In the genomic region with DNA sequence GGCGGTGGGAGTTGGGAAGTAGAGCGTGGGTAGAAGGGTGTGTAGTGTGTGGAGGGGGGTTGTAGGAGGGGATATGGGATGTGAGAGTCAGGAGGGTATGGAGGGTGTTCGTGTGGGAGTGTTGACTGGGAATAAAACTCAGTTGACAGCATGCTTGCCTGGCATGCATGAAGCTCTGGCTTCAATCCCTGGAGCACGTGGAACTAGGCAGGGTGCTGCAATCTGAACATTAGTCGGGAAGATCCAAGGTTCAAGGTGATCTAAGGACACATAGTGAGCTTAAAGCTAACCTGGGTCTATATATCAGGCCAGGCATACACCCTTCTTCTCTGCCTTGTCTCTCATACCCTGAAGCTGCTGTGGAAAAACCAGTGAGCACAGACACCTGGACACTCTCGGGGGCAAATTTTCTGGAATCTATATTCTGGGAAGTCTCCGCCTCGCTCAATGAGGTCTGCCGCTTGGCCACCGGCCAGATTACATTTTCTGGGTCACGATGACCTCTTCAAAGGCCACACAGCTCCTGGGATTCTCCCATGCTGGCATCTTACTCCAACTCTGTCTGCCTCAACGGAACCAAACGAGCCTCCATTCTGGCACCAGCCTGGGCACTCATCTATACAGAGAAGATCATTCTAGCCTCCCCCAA, we compare ENCODE assay signal across 16 mouse cellular contexts. TPM values are rescaled to one million over a fixed set of nuclear protein-coding genes. Genes with fewer than 3 reads are reported as not detected.
DNase-seq lines count a peak whose midpoint lies in the region; ATAC-seq and TF ChIP-seq lines count a peak whose summit lies in the region.
"Had no signal": no experiment of that assay in that cellular context is flagged by ENCODE, and none has a peak within 500 bp of the region (broad histone marks: within the 10 kb centered on the region; RNA-seq: fewer than 3 reads in every experiment).

No protein-coding gene starts in this region.

- H3K9ac ChIP-seq in liver, postnatal 0 days (replicated peaks), result no peak overlapping the region; the same call in 1 of the 2 replicates
- H3K9ac ChIP-seq in intestine, embryonic 16.5 days (ENCODE audit: low read depth, low read length), result no peak overlapping the region
- H3K9ac ChIP-seq: embryonic facial prominence, embryonic 15.5 days; forebrain, embryonic 13.5 days; liver, embryonic 13.5 days; neural tube, embryonic 13.5 days had no signal

- no peaks in the 10 kb centered on the region for H3K36me3 ChIP-seq in liver, postnatal 0 days (replicated peaks; ENCODE audit: insufficient read depth, low read length)
- H3K36me3 ChIP-seq in intestine, embryonic 16.5 days (ENCODE audit: control insufficient read depth, insufficient read depth, low read length), result no peaks in the 10 kb centered on the region
- H3K36me3 ChIP-seq: embryonic facial prominence, embryonic 15.5 days; liver, embryonic 13.5 days; neural tube, embryonic 13.5 days had no signal

- H3K4me1 ChIP-seq in liver, postnatal 0 days (ENCODE audit: insufficient read depth), result peaks cover 8% of the 10 kb centered on the region; the same call in 1 of the 2 replicates
- peaks cover 10% of the 10 kb centered on the region; the same call in 1 of the 2 replicates for H3K4me1 ChIP-seq in intestine, embryonic 16.5 days (ENCODE audit: control insufficient read depth, insufficient read depth, low read length)

- no peak for TF ChIP-seq EP300 in liver, postnatal 0 days (IDR thresholded peaks at IDR 0.05; ENCODE audit: low read depth)

- no peaks in the 10 kb centered on the region for H3K9me3 ChIP-seq in liver, postnatal 0 days (ENCODE audit: low read length)
- H3K9me3 ChIP-seq in intestine, embryonic 16.5 days (ENCODE audit: control insufficient read depth, low read length), result no peaks in the 10 kb centered on the region
- H3K9me3 ChIP-seq: embryonic facial prominence, embryonic 15.5 days; neural tube, embryonic 13.5 days had no signal

- 64% methylated on average over 13 of the region's 13 CpGs for WGBS in liver, postnatal 0 days (ENCODE audit: insufficient replicate concordance)
- WGBS in intestine, embryonic 16.5 days, result 76% methylated on average over 13 of the region's 13 CpGs

- DNase-seq in cerebellum, postnatal 14 days, result peak; percentile 58 to 67
- DNase-seq in cerebellum, postnatal 4 days (ENCODE audit: low spot score in 2 of 2), result no peak
- peak; percentile 20 for DNase-seq in kidney, adult 18-20 months
- no peak for DNase-seq in kidney, postnatal 10 days
- peak; percentile 75 for DNase-seq in ovary, postnatal 36 days (ENCODE audit: low spot score)
- no peak for DNase-seq in ovary, postnatal 10 days (ENCODE audit: low spot score)
- peak; percentile 68 for DNase-seq in liver, postnatal 0 days
- DNase-seq: liver, embryonic 13.5 days; lung, postnatal 14 days had no signal

- TF ChIP-seq CTCF in liver, postnatal 0 days (IDR thresholded peaks at IDR 0.05; ENCODE audit: low read depth), result no peak

- ATAC-seq in liver, postnatal 0 days, result peak; percentile 86
- no peak for ATAC-seq in intestine, embryonic 16.5 days
- ATAC-seq: activated CD4-positive, CD25-positive, alpha-beta regulatory T cell, adult 4 months; forebrain, embryonic 13.5 days had no signal

- H3K27ac ChIP-seq in liver, postnatal 0 days (ENCODE audit: low read depth), result peak overlapping the region; percentile 76
- H3K27ac ChIP-seq in intestine, embryonic 16.5 days (ENCODE audit: low read length), result no peak overlapping the region
- H3K27ac ChIP-seq: embryonic facial prominence, embryonic 15.5 days; forebrain, embryonic 13.5 days; layer of hippocampus, adult 2 months; liver, embryonic 13.5 days; neural tube, embryonic 13.5 days; stomach, postnatal 0 days had no signal

- no peaks in the 10 kb centered on the region; the same call in 1 of the 2 replicates for H3K27me3 ChIP-seq in liver, postnatal 0 days (ENCODE audit: insufficient read depth, low read length)
- no peaks in the 10 kb centered on the region for H3K27me3 ChIP-seq in intestine, embryonic 16.5 days (replicated peaks; ENCODE audit: control insufficient read depth, insufficient read depth, low read length)
- H3K27me3 ChIP-seq: embryonic facial prominence, embryonic 15.5 days; forebrain, embryonic 13.5 days had no signal

- H3K4me3 ChIP-seq in liver, postnatal 0 days (ENCODE audit: low read depth, low read length), result no peak overlapping the region
- no peak overlapping the region for H3K4me3 ChIP-seq in intestine, embryonic 16.5 days (ENCODE audit: low read length)
- H3K4me3 ChIP-seq: embryonic facial prominence, embryonic 15.5 days; forebrain, embryonic 13.5 days; layer of hippocampus, adult 2 months; liver, embryonic 13.5 days; neural tube, embryonic 13.5 days had no signal

- no peak overlapping the region for H3K4me2 ChIP-seq in liver, postnatal 0 days (ENCODE audit: low read depth, low read length)
- no peak overlapping the region for H3K4me2 ChIP-seq in intestine, embryonic 16.5 days (ENCODE audit: low read depth, low read length)
- H3K4me2 ChIP-seq: embryonic facial prominence, embryonic 15.5 days; forebrain, embryonic 13.5 days; liver, embryonic 13.5 days; neural tube, embryonic 13.5 days had no signal

RNA-seq across cellular contexts. Expression of a gene that starts 14.6 kb away (rescaled TPM):
- polyA plus RNA-seq in liver, postnatal 0 days (2015; fragmentation: Nextera tagmentation; extraction: Ambion mirVana), result 19.0 and 20.8 TPM in 2 replicates
- polyA plus RNA-seq in intestine, embryonic 16.5 days (2015; fragmentation: Nextera tagmentation; extraction: Ambion mirVana), result 51.0 and 56.3 TPM in 2 replicates

RNA-seq across cellular contexts. Expression of a gene that starts 14.6 kb away (rescaled TPM):
- polyA plus RNA-seq in liver, postnatal 0 days (2015; fragmentation: Nextera tagmentation; extraction: Ambion mirVana), result 9.2 and 9.4 TPM in 2 replicates
- 12.6 and 13.2 TPM in 2 replicates for polyA plus RNA-seq in intestine, embryonic 16.5 days (2015; fragmentation: Nextera tagmentation; extraction: Ambion mirVana)

RNA-seq across cellular contexts. Expression of a gene that starts 21.4 kb away (rescaled TPM):
- 0.12 and 0.22 TPM in 2 replicates for polyA plus RNA-seq in liver, postnatal 0 days (2015; fragmentation: Nextera tagmentation; extraction: Ambion mirVana)
- 3.9 and 4.2 TPM in 2 replicates for polyA plus RNA-seq in intestine, embryonic 16.5 days (2015; fragmentation: Nextera tagmentation; extraction: Ambion mirVana)

RNA-seq across cellular contexts. Expression of a gene that starts 36.0 kb away (rescaled TPM):
- polyA plus RNA-seq in liver, postnatal 0 days (2015; fragmentation: Nextera tagmentation; extraction: Ambion mirVana), result 1.4 and 1.5 TPM in 2 replicates
- polyA plus RNA-seq in intestine, embryonic 16.5 days (2015; fragmentation: Nextera tagmentation; extraction: Ambion mirVana), result 0.86 and 0.87 TPM in 2 replicates

RNA-seq across cellular contexts. Expression of a gene that starts 36.8 kb away (rescaled TPM):
- polyA plus RNA-seq in liver, postnatal 0 days (2015; fragmentation: Nextera tagmentation; extraction: Ambion mirVana), result 1.6 and 3.4 TPM in 2 replicates
- polyA plus RNA-seq in intestine, embryonic 16.5 days (2015; fragmentation: Nextera tagmentation; extraction: Ambion mirVana), result 9.2 and 10.1 TPM in 2 replicates
- polyA plus RNA-seq: activated CD4-positive, CD25-positive, alpha-beta regulatory T cell, adult 4 months had no signal

Comparison
In these comparisons a context has a peak if more than half of its experiments do, and no peak if none do; other contexts are left out.
1. DNase-seq: peak in cerebellum, postnatal 14 days (2 of 2), kidney, adult 18-20 months (single experiment), ovary, postnatal 36 days (single experiment) and liver, postnatal 0 days (single experiment); none in cerebellum, postnatal 4 days (0 of 2), kidney, postnatal 10 days (single experiment) and ovary, postnatal 10 days (single experiment).